Comparison of ENCODE assay signal across 20 mouse cellular contexts in genomic region chr6:29868341-29868895, GRCm38 (mm10). TPM values are rescaled to one million over a fixed set of nuclear protein-coding genes. Genes with fewer than 3 reads are reported as not detected.
A peak's percentile ranks its signal among the peaks of the same experiment; 100 is the strongest.
DNase-seq lines count a peak whose midpoint lies in the region; ATAC-seq and TF ChIP-seq lines count a peak whose summit lies in the region.
"Had no signal": no experiment of that assay in that cellular context is flagged by ENCODE, and none has a peak within 500 bp of the region (broad histone marks: within the 10 kb centered on the region; RNA-seq: fewer than 3 reads in every experiment).

No protein-coding gene starts in this region.

- no peak overlapping the region for H3K4me2 ChIP-seq in intestine, embryonic 16.5 days (ENCODE audit: low read depth, low read length)
- H3K4me2 ChIP-seq in intestine, embryonic 15.5 days (replicated peaks) = no peak overlapping the region
- H3K4me2 ChIP-seq in intestine, postnatal 0 days (replicated peaks; ENCODE audit: low read depth) = no peak overlapping the region
- H3K4me2 ChIP-seq: embryonic facial prominence, embryonic 15.5 days; hindbrain, embryonic 12.5 days; limb, embryonic 15.5 days; midbrain, embryonic 15.5 days; neural tube, embryonic 12.5 days had no signal

- no peak for TF ChIP-seq CTCF in intestine, postnatal 0 days (IDR thresholded peaks at IDR 0.05; ENCODE audit: low read depth)
- no peak for TF ChIP-seq CTCF in olfactory bulb, adult 2 months (IDR thresholded peaks at IDR 0.05; ENCODE audit: insufficient read depth, low read depth, low read length)

- TF ChIP-seq POLR2A in olfactory bulb, adult 2 months (IDR thresholded peaks at IDR 0.05; ENCODE audit: insufficient read depth, low read depth, low read length) = no peak

- no peak overlapping the region for H3K9ac ChIP-seq in intestine, embryonic 16.5 days (ENCODE audit: low read depth, low read length)
- no peak overlapping the region for H3K9ac ChIP-seq in intestine, embryonic 15.5 days
- no peak overlapping the region for H3K9ac ChIP-seq in intestine, postnatal 0 days (ENCODE audit: low read depth, low read length)
- H3K9ac ChIP-seq: embryonic facial prominence, embryonic 15.5 days; hindbrain, embryonic 12.5 days; limb, embryonic 15.5 days; midbrain, embryonic 15.5 days; neural tube, embryonic 12.5 days had no signal

- 72% methylated on average over 2 of the region's 2 CpGs for WGBS in intestine, embryonic 16.5 days
- 67% methylated on average over 2 of the region's 2 CpGs for WGBS in intestine, embryonic 15.5 days
- WGBS in intestine, postnatal 0 days = 53% methylated on average over 2 of the region's 2 CpGs
- 81% methylated on average over 2 of the region's 2 CpGs for WGBS in olfactory bulb, adult 2 months

- no peaks in the 10 kb centered on the region for H3K27me3 ChIP-seq in intestine, embryonic 16.5 days (replicated peaks; ENCODE audit: control insufficient read depth, insufficient read depth, low read length)
- no peaks in the 10 kb centered on the region for H3K27me3 ChIP-seq in intestine, embryonic 15.5 days (replicated peaks)
- H3K27me3 ChIP-seq in intestine, postnatal 0 days (replicated peaks; ENCODE audit: control insufficient read depth, insufficient read depth, low read length) = no peaks in the 10 kb centered on the region
- H3K27me3 ChIP-seq: embryonic facial prominence, embryonic 15.5 days; hindbrain, embryonic 12.5 days; limb, embryonic 15.5 days; midbrain, embryonic 15.5 days; neural tube, embryonic 12.5 days had no signal

- H3K4me1 ChIP-seq in intestine, embryonic 16.5 days (ENCODE audit: control insufficient read depth, insufficient read depth, low read length) = peaks cover 5% of the 10 kb centered on the region; the same call in 1 of the 2 replicates
- H3K4me1 ChIP-seq in intestine, embryonic 15.5 days (replicated peaks) = no peaks in the 10 kb centered on the region
- H3K4me1 ChIP-seq in intestine, postnatal 0 days (replicated peaks; ENCODE audit: control insufficient read depth, insufficient read depth, low read length) = 0 out of 2 replicates have a peak, but pooled peaks cover 2% of the 10 kb centered on the region
- no peaks in the 10 kb centered on the region for H3K4me1 ChIP-seq in olfactory bulb, adult 2 months (ENCODE audit: control insufficient read depth, insufficient read depth, low read length)
- H3K4me1 ChIP-seq: embryonic facial prominence, embryonic 15.5 days; hindbrain, embryonic 12.5 days; limb, embryonic 15.5 days; midbrain, embryonic 15.5 days; neural tube, embryonic 12.5 days had no signal

- H3K27ac ChIP-seq in intestine, embryonic 16.5 days (ENCODE audit: low read length) = peak overlapping the region; percentile 33
- no peak overlapping the region for H3K27ac ChIP-seq in intestine, embryonic 15.5 days
- H3K27ac ChIP-seq in intestine, postnatal 0 days (ENCODE audit: low read depth, low read length) = peak overlapping the region; percentile 41; the same call in 1 of the 2 replicates
- H3K27ac ChIP-seq in olfactory bulb, adult 2 months (ENCODE audit: insufficient read depth, low read depth, low read length) = peak overlapping the region; percentile 57
- H3K27ac ChIP-seq: embryonic facial prominence, embryonic 15.5 days; gastrocnemius, adult 2 months; hindbrain, embryonic 12.5 days; limb, embryonic 15.5 days; macrophage; midbrain, embryonic 15.5 days; neural tube, embryonic 12.5 days had no signal

- H3K9me3 ChIP-seq in intestine, embryonic 16.5 days (ENCODE audit: control insufficient read depth, low read length) = no peaks in the 10 kb centered on the region
- no peaks in the 10 kb centered on the region for H3K9me3 ChIP-seq in intestine, embryonic 15.5 days
- no peaks in the 10 kb centered on the region for H3K9me3 ChIP-seq in intestine, postnatal 0 days (ENCODE audit: control insufficient read depth)
- H3K9me3 ChIP-seq: embryonic facial prominence, embryonic 15.5 days; hindbrain, embryonic 12.5 days; limb, embryonic 15.5 days; midbrain, embryonic 15.5 days; neural tube, embryonic 12.5 days had no signal

- H3K36me3 ChIP-seq in intestine, embryonic 16.5 days (ENCODE audit: control insufficient read depth, insufficient read depth, low read length) = no peaks in the 10 kb centered on the region; the same call in 1 of the 2 replicates
- H3K36me3 ChIP-seq in intestine, embryonic 15.5 days = 0 out of 2 replicates have a peak, but pooled peaks cover 7% of the 10 kb centered on the region
- H3K36me3 ChIP-seq in intestine, postnatal 0 days (ENCODE audit: control insufficient read depth, insufficient read depth) = peaks cover 15% of the 10 kb centered on the region
- H3K36me3 ChIP-seq: embryonic facial prominence, embryonic 15.5 days; hindbrain, embryonic 12.5 days; midbrain, embryonic 15.5 days had no signal

- DNase-seq in kidney, adult 9 months = peak; percentile 74
- no peak for DNase-seq in adipocyte (ENCODE audit: low spot score)
- no peak for DNase-seq in lung, postnatal 10 days
- DNase-seq: adrenal gland, postnatal 14 days; cerebellum, adult 8-10 months; gastrocnemius, adult 2 months; layer of hippocampus, adult 9-11 months; thymus, postnatal 14 days had no signal

- H3K4me3 ChIP-seq in intestine, embryonic 16.5 days (ENCODE audit: low read length) = no peak overlapping the region
- H3K4me3 ChIP-seq in intestine, embryonic 15.5 days (replicated peaks) = no peak overlapping the region
- no peak overlapping the region for H3K4me3 ChIP-seq in intestine, postnatal 0 days (ENCODE audit: low read depth, low read length)
- no peak overlapping the region for H3K4me3 ChIP-seq in olfactory bulb, adult 2 months (ENCODE audit: insufficient read depth, low read depth, low read length)
- H3K4me3 ChIP-seq: embryonic facial prominence, embryonic 15.5 days; gastrocnemius, adult 2 months; hindbrain, embryonic 12.5 days; limb, embryonic 15.5 days; midbrain, embryonic 15.5 days; neural tube, embryonic 12.5 days had no signal

- 0 out of 2 replicates have a peak, but pooled peaks have one; percentile 41 for ATAC-seq in intestine, embryonic 16.5 days
- ATAC-seq in intestine, embryonic 15.5 days = no peak
- ATAC-seq in intestine, postnatal 0 days = no peak
- ATAC-seq: activated CD4-positive, CD25-positive, alpha-beta regulatory T cell, adult 4 months; forebrain, embryonic 14.5 days; midbrain, embryonic 15.5 days had no signal

RNA-seq across cellular contexts. Expression of gene Strip2, which starts 48.4 kb away (rescaled TPM):
- 0.54 and 0.60 TPM in 2 replicates for polyA plus RNA-seq in intestine, embryonic 16.5 days (2015; fragmentation: Nextera tagmentation; extraction: Ambion mirVana)
- 0.40 and 0.62 TPM in 2 replicates for polyA plus RNA-seq in intestine, embryonic 15.5 days (2015; fragmentation: Nextera tagmentation; extraction: Ambion mirVana)
- polyA plus RNA-seq in intestine, postnatal 0 days (2015; fragmentation: Nextera tagmentation; extraction: Ambion mirVana) = 0.46 and 0.63 TPM in 2 replicates
- polyA plus RNA-seq in olfactory bulb, adult 2 months (2012; ENCODE audit: insufficient read depth, insufficient read length, low replicate concordance, missing spikeins) = not detected in 2 replicates
- polyA plus RNA-seq: activated CD4-positive, CD25-positive, alpha-beta regulatory T cell, adult 4 months had no signal
